Mouse (Mus musculus) Muller cell, postnatal 12 days (primary cell): ENCODE results near the gene Zfpl1.
A peak's percentile ranks its signal among the peaks of the same experiment; 100 is the strongest.

Experiments used
- DNase-seq: peaks from one replicate; pipeline ENCODE4 v3.0.0-alpha.2; 2015; ENCODE audit errors: inconsistent ontology term

Zfpl1 gene

DNA sequence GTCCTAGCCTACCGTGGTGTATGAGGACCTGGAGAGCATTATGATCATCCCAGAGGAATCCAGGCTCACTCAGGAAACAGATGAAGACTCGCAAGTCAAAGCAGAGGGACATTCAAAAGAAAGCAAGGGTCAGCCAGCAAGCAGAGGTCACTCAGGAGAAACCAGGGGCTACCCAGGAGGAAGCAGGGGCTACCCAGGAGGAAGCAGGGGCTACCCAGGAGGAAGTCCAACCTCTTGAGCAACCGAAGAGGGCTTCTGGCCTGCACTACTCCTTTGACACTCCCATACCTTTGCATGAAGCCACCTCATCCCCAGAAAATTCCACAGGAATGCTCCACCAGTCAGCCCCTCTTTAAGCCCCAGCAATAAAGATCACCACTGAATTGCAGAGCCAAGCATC lies 13.1 kb upstream of the Zfpl1 start:
- DNase-seq, result no peak

DNA sequence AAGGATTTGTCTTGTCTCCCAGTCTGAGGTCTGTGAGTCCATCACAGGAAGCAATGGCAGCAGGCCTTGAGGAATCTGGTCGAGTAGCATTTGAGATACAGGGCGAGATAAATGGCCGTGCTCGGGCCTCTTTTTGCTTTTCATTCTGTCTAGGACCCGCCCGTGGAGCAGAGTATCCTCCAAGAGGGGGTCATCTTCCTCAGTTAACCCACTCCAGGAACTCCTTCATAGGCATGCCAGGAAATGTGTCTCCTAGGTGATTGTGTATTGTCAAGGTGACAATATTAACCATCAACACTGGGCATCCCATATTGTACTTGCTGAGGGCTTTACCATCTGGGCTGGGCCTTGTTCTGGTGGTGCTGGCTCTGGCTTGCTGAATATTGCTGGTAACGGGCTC lies 9.4 kb upstream of the Zfpl1 start, which contains the start of gene AC131692.1:
Gene AC131692.1 (plus strand): TSS at position 301 of the 400 bp plus-strand sequence.
- DNase-seq, result no peak

DNA sequence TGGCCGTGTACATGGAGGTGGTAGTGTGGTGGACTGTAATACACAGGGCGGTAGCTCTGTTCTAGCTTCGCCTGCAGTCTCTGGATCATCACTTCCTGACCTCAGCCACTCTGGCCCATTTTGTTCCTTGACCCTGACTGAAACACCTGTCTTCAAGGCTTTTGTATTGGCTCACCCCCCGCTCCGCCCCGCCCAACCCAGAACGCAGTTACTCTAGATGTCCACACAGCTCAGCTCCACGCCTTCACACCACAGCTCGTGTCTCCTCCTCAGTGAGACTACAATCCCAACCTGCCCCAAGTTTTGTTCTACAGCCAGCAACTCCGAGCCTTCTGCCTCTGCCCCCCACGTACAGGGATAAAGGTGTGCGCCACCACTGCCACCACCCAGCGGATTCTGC lies 4.1 kb upstream of the Zfpl1 start:
- no peak for DNase-seq

DNA sequence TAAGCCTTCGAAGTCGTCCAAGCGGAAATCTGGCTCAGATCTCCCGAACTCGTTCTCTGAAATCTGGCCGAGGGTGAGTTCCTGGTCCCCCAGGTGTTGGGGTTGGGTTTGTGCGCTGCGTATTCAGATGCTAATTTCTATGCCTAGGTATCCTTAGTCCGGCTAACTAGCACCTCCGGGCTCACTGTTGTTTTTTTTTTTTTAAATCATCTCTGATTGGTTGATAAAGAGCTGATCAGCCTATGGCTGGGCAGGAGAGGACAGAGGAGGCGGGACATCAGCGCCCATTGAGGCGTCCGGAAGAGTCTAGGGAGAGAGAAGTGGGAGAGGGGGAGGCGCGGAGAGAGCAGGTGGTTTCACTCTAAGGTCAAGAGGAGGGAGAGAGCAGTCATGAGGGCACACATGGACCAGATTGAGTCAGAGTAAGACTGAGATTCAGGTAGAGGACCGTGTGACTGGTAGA lies 692 bp upstream of the Zfpl1 start:
- peak; percentile 85 for DNase-seq

DNA sequence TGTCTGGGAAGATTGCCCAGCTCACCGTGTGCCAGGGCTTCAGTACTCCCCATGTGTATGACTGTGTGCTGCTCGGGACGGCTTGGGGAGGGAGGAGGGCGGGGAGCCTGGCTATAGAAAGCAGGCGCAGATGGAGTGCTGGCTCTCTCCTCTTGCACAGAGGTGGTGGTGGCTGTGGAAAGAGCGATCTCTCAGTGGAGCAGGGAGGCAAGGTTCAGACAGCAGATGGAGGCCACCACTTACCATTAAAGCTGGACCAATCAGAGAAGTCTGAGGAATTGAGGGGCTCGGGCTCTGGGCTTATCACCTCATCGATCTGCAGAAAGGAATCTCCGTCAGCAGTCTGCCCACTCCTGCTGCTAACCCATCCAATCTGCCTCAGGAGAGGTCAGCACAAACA lies 2.6 kb downstream of the Zfpl1 start, which contains the start of gene Gm28374:
Gene Gm28374 (minus strand): TSS at position 101 of the 400 bp plus-strand sequence.
- no peak for DNase-seq

DNA sequence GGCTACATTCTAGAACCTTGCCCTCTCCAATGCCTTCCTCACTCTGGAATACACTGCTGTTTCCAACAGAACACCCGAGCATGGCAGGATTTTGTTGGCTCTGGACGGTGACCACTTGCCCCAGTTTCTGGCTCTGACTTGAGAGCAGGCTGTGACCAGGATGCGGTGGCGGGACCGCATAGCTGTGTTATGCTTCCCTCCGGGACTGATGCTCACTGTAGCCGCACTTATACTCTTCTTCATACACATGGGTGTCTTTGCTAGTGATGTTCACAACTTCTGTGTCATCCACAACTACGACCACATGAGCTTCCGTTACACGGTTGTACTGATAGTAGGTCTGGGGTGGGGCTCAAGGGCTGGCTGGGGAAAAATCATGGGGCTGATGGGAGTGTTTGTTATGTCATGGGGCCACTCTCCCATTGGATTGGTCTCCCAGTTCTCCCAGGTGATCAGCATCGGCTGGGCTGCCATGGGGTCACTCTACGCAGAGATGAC lies 4.7 kb downstream of the Zfpl1 start, which contains the start of gene Tmem262:
Gene Tmem262 (plus strand): TSS at position 51 of the 498 bp plus-strand sequence.
- DNase-seq, result no peak

DNA sequence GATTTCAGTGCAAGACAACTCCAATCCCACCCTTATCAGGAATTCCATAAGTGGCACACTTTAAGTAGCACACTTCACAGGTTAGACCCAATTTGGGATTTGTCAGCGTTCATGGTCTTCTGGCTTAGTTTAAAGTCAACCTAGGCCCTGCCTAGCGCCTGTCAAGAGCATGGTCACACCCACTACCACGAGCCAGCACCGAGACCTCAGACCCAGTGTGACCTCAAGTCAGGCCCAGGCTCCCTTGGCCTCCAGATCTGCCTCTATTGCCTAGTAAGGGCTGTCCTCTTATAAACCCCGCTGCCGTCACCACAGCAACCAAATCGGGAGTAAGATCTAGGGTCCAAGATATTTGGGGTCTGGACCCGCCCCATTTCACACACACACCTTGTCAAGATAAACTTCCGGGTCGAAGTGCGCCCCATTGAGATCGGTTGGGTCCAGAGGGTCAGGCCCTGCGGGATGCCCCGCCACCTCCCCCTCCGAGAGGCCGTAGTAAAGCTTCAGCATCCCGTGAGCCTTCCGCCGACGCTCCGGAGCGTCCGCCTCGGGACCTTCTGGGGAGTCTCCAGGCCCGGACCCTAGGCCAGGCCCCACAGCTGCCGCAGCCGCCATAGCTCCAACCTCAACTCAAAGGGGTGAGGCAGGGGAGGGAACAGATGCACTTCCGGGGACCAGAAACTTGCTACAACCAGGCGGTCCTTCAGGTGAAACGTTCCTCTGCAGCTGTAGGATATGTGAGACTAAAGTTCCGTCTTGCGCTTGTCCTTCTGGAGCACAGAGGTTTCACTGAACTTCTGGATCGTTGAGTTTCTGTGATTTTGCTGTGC lies 8.0 kb downstream of the Zfpl1 start, which contains the start of gene Vps51:
Gene Vps51 (minus strand): TSS at position 668 of the 830 bp plus-strand sequence.
- DNase-seq, result peak; percentile 94

DNA sequence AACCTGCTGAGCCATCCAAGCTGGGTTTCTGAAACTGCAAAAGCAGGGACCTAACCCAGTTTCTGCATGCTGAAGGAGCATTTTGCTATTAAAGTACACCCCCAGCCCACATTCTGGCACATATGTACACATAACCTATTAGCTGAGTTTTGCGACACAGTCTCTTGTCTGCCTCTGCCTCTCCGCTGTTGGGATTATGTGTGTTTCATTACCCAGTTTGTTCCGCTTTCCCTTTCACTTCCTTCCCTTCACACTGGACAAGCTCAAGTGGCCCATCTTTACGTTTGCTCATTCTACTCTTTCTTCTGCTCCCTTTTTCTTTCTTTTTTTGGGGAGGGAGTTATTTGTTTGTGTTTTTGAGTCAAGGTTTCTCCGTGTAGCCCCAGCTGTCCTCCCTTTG lies 10.9 kb downstream of the Zfpl1 start:
- DNase-seq, result no peak

DNA sequence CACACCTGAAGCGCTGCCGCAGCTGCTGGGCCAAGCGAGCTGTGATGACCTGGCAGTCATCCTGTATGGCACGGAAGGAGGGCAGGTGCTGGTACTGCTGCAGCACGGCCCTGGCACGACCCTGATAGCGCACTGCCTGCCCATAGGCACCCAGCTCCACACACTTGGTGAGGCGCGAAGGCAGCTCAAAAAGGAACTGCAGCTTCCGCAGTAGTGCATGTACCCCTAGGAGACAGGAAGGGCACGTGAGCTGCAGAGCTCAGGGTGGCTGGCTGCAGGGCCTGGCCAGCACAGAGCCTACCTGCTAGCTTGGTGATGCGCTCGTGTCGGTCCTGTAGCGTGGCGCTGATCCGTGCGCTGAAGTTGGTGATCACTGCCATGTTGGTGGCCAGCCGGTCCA lies 13.5 kb downstream of the Zfpl1 start:
- DNase-seq, result no peak

DNA sequence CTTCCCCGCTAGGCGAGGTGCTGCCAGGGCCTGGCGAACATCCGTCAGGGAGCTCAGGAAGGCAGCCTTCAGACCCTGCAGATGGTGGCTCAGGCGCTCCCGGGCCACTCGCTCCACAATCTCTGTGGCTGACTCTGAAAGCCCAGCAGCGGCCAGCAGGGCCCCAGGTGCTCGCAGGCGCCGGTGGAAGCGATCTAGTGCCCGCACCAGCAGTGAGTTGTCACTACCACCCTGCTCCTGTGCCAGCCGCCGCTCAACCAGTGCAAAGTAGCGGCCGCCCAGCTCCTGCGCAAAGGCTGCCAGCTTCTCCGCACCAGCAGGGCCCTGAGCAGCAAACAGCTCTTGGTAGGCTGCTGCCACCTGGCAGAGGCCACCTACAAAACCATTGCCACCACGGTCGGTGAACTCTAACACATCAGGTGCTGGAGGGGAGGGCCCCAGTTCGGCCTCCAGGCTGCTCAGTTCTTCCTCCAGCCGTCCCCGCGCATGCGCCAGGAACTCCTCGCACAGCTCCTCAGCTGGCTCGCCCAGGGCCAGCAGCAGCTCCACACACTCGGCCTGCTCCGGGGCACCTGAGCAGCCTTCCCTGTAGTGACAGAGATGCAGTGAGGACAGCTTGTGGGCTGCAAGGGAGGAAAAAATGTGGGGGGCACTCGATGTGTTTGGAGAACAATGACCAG lies 14.0 kb downstream of the Zfpl1 start:
- no peak for DNase-seq

DNA sequence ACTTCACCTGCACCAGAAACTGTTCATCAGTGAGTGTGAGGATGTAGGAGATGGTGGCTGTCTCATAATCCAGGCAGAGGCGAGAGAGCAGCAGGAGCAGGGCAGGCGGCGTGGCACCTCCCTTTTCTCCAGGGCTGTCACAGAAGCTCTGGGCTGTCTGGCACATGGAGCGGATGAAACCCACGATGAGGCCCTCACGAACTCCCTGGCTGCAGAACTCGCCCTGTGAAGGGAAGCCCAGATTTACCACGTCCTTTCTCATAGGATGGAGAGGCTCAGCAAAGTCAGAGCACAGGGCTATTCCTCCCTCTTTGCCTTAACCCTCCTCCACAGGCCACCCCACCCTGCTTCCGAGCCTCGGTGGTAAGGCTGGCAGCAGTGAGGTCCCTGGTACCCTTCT lies 14.9 kb downstream of the Zfpl1 start:
- DNase-seq, result no peak

DNA sequence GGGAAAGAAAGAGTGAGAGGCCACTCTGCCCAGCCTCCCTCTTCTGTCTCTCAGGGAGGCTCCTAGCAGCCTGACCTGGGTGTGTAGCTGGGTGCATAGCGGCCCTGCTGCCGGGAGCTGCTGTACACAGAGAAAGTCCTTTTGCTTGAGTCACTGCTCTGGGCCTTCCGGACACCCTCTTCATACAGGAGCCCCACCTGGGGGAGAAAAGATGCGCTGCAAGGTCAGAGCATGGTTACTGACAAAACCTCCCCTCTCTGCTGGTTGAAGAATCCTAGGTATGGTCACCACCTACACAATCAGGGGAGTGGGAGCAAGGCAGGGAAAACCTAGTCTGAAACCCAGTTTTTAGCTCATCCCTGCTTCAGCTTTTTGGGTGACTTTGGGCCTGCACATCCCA lies 15.8 kb downstream of the Zfpl1 start:
- DNase-seq, result no peak

DNA sequence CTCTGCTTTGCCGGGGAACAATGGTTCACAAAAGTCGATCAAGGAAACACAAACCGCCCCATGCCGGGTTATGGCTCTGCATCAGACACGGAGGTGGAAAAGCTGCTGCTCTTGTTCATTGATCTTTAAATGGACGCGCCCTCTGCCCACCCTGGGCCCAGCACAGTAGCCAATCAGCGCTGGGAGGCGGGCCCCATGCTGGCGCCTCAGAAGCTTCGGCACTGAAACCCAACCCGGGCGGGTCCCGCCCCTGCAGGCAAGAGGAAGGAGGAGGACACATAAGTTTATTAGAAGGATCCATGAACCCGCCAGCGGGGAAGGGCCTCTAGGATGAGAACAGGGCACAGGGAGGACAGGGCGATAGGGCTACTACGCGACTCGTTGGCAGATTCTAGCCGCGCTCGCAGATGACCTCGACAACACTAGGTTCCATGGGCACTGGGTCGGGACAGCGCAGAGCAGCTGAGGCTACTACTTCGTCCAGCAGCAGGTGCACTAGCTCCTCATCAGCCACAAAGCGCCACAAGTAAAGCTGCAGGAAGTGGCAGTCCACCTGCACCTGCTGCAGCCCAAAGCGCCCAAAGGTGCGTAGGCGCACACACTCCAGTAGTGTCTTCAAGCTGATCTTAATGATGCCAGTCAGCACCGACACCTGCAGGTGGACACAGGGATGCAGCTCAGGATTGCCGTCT lies 16.9 kb downstream of the Zfpl1 start, which contains the start of gene Tm7sf2:
Gene Tm7sf2 (minus strand): TSS at position 650 of the 692 bp plus-strand sequence.
- peak; percentile 97 for DNase-seq

DNA sequence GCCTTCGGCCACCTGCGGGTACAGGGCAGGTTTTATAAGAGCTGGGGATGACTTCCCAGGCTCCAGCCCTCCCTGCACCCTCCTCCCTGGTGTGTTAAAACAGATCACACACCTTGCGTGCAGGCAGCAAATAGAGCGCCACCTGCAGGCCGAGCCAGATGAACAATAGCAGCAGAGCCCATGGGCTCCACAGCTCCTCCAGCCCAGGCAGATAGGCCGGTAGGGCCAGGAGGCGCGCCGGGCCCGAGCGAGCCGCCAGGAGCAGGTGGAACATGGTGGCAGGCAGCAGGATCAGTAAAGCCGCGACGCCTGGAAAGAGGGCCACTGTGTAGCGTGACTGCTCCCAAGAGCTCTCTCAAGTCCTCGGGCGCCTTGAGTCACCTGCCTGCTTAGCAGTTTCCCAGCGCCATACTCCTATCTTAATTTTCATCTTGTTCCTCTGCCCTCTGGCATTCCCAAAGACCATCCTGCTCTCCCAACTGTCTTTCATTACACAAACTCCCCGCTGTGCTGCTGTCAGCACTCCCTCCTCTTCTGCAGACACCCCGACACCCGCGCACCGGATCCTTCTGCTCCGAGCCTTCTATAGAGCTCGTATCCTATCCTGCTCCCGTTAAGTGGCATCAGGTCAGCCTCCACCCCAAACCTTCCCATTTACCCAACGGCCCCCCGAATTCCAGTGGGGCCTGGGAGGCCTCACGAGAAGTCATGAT lies 17.6 kb downstream of the Zfpl1 start:
- peak; percentile 66 for DNase-seq

DNA sequence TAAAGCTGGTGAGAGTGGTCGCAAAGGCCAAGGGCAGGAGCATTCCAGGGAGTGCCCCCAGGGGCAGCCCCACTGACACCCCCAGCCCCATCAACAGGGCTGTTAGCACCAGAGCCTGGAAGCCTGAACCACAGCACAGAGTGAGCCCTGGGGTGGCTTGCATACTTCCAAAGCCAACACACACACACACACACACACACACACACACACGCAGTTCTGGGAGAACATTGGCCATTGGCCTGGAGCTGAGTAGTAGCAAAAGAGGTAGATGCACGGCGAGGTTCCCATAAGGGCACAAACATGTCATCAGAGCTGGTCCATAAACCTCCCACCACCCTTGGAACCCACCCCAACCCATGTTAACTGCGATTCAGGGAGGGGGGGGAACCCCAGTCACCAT lies 18.2 kb downstream of the Zfpl1 start:
- DNase-seq, result no peak

DNA sequence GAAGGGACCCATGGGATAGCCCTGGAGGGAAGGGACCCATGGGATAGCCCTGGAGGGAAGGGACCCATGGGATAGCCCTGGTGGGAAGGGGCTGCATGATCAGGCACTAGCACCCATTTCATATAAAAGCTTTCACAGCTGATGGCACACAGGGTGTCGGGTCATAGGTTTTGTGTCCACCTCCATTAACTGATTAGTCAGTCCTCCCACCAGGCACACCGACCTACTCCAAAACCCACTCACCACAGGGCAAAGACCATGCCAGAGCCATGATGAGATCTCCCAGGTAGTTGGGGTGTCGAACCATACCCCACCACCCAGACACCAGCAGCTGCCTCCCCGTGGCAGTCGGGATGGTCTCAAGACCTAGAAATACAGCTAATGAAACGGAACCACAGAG lies 21.7 kb downstream of the Zfpl1 start:
- no peak for DNase-seq

DNA sequence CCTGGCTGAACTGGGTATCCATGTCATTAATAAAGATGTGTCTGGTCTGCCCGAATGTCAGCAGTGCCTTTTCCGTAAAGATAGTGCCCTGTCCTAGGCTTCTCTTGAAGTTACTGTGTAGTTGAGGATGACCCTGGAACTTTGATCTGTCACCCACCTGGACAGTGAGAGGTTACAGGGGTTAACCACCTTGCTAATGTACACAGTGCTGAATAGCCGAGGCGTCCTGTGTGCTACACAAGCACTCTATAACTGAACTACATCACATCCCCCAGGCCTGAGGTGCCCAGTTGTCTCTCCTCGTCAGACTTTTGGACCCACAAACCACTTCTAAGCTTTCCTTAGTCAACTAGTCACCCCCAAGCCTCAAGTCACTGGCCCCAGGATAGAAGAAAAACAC lies 22.3 kb downstream of the Zfpl1 start:
- no peak for DNase-seq

DNA sequence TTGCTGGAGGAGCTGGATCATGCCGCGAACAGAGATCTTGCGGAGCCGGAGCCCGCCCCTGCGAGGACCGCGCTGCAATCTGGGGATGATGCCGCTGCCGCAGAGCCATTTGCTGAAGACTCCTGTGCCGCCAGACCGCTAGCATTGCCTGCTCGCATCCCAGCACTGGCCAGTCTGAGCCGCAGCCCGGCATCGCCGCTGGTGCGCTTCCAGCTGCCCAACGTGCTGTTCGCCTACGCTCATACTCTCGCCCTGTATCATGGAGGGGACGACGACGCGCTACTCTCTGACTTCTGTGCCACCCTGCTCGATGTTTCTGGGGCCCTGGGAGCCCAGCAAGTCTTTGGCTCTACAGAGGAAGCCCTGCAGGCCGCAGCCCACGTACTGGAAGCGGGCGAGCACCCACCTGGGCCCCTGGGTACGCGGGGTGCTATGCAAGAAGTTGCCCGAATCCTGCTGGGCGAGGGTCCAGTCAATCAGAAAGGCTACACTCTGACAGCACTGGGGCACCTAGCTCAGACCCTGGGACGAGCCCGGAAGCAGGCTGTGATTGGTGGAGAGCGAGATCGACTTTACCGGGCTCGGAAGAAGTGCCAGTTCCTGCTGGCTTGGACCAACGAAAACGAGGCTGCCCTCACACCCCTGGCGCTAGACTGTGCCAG lies 23.0 kb downstream of the Zfpl1 start:
- DNase-seq, result peak; percentile 49

DNA sequence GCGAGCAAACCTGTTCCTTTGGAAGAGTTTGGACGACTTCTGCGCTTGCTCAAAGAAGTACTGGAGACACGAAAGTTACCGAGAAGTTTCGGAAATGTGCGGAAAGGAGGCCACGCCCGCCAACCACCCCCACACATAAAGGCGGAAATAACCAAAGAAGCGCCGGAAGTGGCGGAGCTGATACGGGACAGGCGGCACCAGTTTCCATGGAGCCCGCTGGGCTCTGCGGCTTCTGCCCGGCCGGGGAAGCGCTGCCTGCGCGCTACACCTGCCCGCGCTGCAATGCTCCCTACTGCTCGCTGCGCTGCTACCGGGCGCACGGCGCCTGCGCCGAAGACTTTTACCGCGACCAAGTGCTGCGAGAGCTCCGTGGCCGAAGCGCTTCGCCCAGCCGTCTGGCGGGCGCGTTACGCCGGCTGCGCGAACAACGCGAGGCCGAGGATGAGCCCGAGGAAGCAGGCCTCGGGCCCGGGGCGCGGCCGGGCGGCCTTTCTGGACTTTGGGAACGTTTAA lies 23.7 kb downstream of the Zfpl1 start, which contains the start of gene Znhit2:
Gene Znhit2 (plus strand): TSS at position 172 of the 513 bp plus-strand sequence.
- peak; percentile 95 for DNase-seq

DNA sequence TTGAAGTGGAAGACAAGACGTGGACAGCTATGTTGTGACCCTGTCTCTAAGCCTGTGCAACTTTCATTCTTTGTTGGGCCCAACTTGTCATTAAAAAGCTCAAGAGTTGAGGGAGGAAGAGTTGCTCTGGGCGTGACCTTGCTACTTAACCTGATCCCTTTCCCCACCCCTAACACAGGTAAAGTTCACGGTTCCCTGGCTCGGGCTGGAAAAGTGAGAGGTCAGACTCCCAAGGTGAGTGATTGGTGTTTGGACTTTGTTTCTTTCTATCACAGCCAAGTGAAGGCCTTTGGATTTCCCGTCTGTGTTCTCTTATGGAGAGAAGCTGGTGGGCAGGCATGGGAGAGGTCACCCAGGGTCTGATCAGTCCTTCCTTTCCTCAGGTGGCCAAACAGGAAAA lies 25.8 kb downstream of the Zfpl1 start:
- DNase-seq, result no peak
